Mouse (Mus musculus): Measurements from ENCODE around the gene Klf16.

DNA sequence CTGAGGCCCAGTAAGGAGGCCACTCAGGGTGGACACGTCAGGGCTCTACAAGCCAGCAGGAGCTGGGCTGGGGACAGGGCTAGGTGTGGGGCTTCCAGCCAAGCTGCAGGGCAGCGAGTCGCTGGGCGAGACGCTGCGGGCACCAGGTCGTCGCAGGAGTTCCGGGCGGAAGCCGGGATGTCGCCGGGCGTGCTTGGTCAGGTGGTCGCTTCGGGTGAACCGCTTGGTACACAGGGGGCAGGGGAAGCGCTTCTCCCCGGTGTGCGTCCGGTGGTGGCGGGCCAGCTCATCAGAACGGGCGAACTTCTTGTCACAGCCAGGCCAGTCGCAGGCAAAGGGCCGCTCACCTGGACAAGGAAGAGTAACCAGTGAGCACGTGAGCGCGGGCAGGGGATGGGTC, 8.2 kb downstream of the Klf16 start:
- no peak for TF ChIP-seq POLR2A (IDR thresholded peaks at IDR 0.05; ENCODE audit: insufficient read depth, low read depth, low read length)
- no peak for TF ChIP-seq CTCF (IDR thresholded peaks at IDR 0.05; ENCODE audit: insufficient read depth, low read depth, low read length)
